Mouse (Mus musculus) megakaryocyte, embryonic 14.5 days (primary cell): ENCODE measurements around the gene Gm20388.

Source experiments
- FLI1 ChIP-seq: IDR thresholded peaks from 2 replicates; pipeline ENCODE4 v1.6.1; 2012; ENCODE audit warnings: low read length, inconsistent platforms, mixed read lengths
- GATA1 ChIP-seq: IDR thresholded peaks from 3 replicates; pipeline ENCODE4 v1.6.1; 2012; ENCODE audit warnings: mixed read lengths, low read length, inconsistent platforms, borderline replicate concordance

GRCm38 (mm10) chr8:122010638-122011037 is 2100.0 kb downstream of the Gm20388 start:
- TF ChIP-seq GATA1 (no peak), FLI1 (no peak)
